Mouse (Mus musculus) erythroblast, embryonic 14.5 days (primary cell): ENCODE measurements around the gene H3f3b. TPM values are rescaled to one million over a fixed set of nuclear protein-coding genes. Genes with fewer than 3 reads are reported as not detected.

Experiments
- H3K27me3 ChIP-seq: 2 replicates; pipeline ENCODE4 v1.6.1; 2012; ENCODE audit warnings: inconsistent platforms; ENCODE audit not compliant: control insufficient read depth
- H3K36me3 ChIP-seq: 2 replicates; pipeline ENCODE4 v1.6.1; 2012; ENCODE audit warnings: mild to moderate bottlenecking, inconsistent platforms; ENCODE audit not compliant: control insufficient read depth
- H3K4me1 ChIP-seq: 2 replicates; pipeline ENCODE4 v1.6.1; 2012; ENCODE audit warnings: inconsistent platforms; ENCODE audit not compliant: control insufficient read depth
- H3K4me3 ChIP-seq: replicated peaks from 2 replicates; pipeline ENCODE3; 2012; ENCODE audit warnings: moderate library complexity, mild to moderate bottlenecking, inconsistent platforms
- H3K9me3 ChIP-seq: 2 replicates; pipeline ENCODE4 v1.6.1; 2012; ENCODE audit warnings: low read length, inconsistent platforms, mixed read lengths; ENCODE audit not compliant: control insufficient read depth
- GATA1 ChIP-seq: IDR thresholded peaks from 2 replicates; pipeline ENCODE4 v1.6.1; 2012; ENCODE audit warnings: low read length, inconsistent platforms, mixed read lengths
- TAL1 ChIP-seq: IDR thresholded peaks from 3 replicates; pipeline ENCODE4 v1.6.1; 2012; ENCODE audit warnings: low read length, inconsistent platforms, mixed read lengths
- polyA plus RNA-seq: library from polyadenylated mRNA; stranded (reverse); fragments of >175 nt; gene quantifications from 2 replicates; pipeline ENCODE4 v1.2.3, GENCODE M21; 2012

Gene H3f3b
- polyA plus RNA-seq, 1 experiment: 117 TPM

GRCm38 (mm10) chr11:115974309-115975082 is 53.3 kb downstream of the H3f3b start, which contains the start of gene Itgb4:
Gene Itgb4, plus strand, starts transcription at chr11:115974709.
- TF ChIP-seq GATA1 (no peak), TAL1 (no peak)
- Histone ChIP-seq H3K4me1 (peaks cover 4% of the 10 kb centered on the region; the same call in 1 of the 2 replicates), H3K27me3 (peaks cover 63% of the 10 kb centered on the region), H3K9me3 (no peaks in the 10 kb centered on the region), H3K4me3 (peak within 1 kb of the TSS; percentile 14), H3K36me3 (no peaks in the 10 kb centered on the region)

Other genes with a start within 250 kb of the H3f3b start
- 10.9 and 12.1 TPM in 2 replicates for gene Caskin2, start 214.3 kb downstream of the H3f3b start, polyA plus RNA-seq
- gene Tsen54, start 213.2 kb downstream of the H3f3b start, polyA plus RNA-seq: 3.4 and 4.5 TPM in 2 replicates
- 2.1 and 2.3 TPM in 2 replicates for gene Llgl2, start 203.9 kb downstream of the H3f3b start, polyA plus RNA-seq
- gene Myo15b, start 169.6 kb downstream of the H3f3b start, polyA plus RNA-seq: not detected in 2 replicates
- 2.1 and 3.2 TPM in 2 replicates for gene Smim5, start 128.0 kb downstream of the H3f3b start, polyA plus RNA-seq
- gene Smim6, start 115.9 kb downstream of the H3f3b start, polyA plus RNA-seq: 0.09 and 0.28 TPM in 2 replicates
- 3.0 and 3.7 TPM in 2 replicates for gene Sap30bp, start 94.7 kb downstream of the H3f3b start, polyA plus RNA-seq
- 1.4 and 2.3 TPM in 2 replicates for gene Recql5, start 94.5 kb downstream of the H3f3b start, polyA plus RNA-seq
- gene Itgb4, start 53.3 kb downstream of the H3f3b start, polyA plus RNA-seq: 0.01 TPM in 1 of 2 replicates, not detected in the other
- gene Galk1, start 15.2 kb downstream of the H3f3b start, polyA plus RNA-seq: 1.5 and 1.9 TPM in 2 replicates
- gene Unk, start 2.4 kb upstream of the H3f3b start, polyA plus RNA-seq: 3.6 and 3.8 TPM in 2 replicates
- gene Unc13d, start 50.0 kb upstream of the H3f3b start, polyA plus RNA-seq: 14.5 and 18.2 TPM in 2 replicates
- 142 and 153 TPM in 2 replicates for gene Wbp2, start 59.0 kb upstream of the H3f3b start, polyA plus RNA-seq
- gene Trim47, start 99.2 kb upstream of the H3f3b start, polyA plus RNA-seq: 0.10 and 0.17 TPM in 2 replicates
- 0.04 and 0.08 TPM in 2 replicates for gene Trim65, start 103.2 kb upstream of the H3f3b start, polyA plus RNA-seq
- gene Mrpl38, start 110.9 kb upstream of the H3f3b start, polyA plus RNA-seq: 7.7 and 8.4 TPM in 2 replicates
- gene Fbf1, start 140.2 kb upstream of the H3f3b start, polyA plus RNA-seq: 1.1 and 1.3 TPM in 2 replicates
- 7.6 and 10.2 TPM in 2 replicates for gene Ten1, start 170.9 kb upstream of the H3f3b start, polyA plus RNA-seq
- gene Acox1, start 171.1 kb upstream of the H3f3b start, polyA plus RNA-seq: 0.10 and 0.11 TPM in 2 replicates
- 0.01 TPM in 2 replicates for gene Evpl, start 210.1 kb upstream of the H3f3b start, polyA plus RNA-seq
- gene Srp68, start 246.3 kb upstream of the H3f3b start, polyA plus RNA-seq: 0.78 and 1.9 TPM in 2 replicates